Mouse (Mus musculus) mature B cell (primary cell): ENCODE data around the gene Olfr1124.
"Not testable (repeated sequence)": the region's sequence is repeated elsewhere in the genome, so short reads cannot be mapped to it uniquely, and the experiment has no call there.

Experiments
- in situ Hi-C: fragments of 300-500 bp; cut with MboI; formaldehyde crosslinking; loops from 2 replicates; pipeline ENCODE4 v1.14.3; 2019

Olfr1124 gene

DNA sequence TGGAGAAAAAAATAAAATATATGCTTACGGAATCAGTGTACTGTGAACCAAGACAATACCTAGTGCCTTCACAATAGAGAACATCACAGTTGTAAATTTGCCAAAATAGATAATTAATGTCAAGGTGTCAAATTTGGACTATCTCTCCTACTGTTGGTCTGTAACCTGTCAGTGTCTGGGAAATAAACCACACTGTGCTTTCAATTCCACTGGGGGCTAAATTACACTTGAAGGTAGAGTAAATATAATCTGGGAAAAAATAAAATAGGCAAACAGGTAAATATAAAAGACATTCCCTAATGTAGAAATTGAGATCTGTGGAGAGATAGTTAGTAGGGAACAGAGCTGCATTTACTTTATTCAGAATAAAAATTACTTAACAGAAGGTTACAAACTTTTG lies at the start of gene Olfr1124:
Gene Olfr1124, plus strand, starts transcription at position 301 of the 400 bp plus-strand sequence.
- in situ Hi-C loops = no loop called here

DNA sequence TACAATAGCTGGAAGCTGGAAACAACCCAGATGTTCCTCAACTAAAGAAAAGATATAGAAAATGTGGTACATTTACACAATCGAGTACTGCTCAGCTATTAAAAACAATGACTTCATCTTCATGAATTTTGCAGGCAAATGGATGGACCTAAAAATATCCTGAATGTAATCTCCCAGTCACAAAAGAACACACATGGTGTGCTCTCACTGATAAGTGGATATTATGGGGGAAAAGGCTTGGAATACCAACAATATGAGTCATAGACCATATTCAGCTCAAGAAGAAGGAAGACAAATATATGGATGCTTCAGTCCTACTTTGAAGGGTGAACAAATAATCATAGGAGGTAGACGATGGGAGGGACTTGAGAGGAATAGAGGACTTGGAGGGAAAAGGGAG lies 46.1 kb upstream of the Olfr1124 start:
- in situ Hi-C loops = no loop called here

DNA sequence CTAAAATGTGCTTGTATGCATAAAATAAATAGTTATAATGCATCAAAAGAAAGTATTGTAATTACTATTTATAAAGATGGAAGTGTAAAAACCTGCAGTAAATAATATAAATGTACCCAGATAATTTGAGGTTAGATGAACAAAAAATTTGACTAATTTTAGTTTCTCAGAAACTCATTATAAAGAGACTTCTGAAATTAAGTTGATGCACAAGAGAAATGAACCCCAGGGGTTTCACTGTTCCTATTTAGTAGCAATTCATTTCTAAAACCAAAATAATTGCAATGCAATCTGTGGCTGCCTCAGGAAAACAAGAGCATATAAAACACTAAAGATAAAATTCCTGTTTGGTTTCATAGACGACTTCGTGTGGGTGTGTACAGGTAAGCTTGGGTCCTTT lies 44.5 kb upstream of the Olfr1124 start, which contains the start of gene Olfr1122:
Gene Olfr1122, plus strand, starts transcription at position 301 of the 400 bp plus-strand sequence.
- in situ Hi-C loops = no loop called here

DNA sequence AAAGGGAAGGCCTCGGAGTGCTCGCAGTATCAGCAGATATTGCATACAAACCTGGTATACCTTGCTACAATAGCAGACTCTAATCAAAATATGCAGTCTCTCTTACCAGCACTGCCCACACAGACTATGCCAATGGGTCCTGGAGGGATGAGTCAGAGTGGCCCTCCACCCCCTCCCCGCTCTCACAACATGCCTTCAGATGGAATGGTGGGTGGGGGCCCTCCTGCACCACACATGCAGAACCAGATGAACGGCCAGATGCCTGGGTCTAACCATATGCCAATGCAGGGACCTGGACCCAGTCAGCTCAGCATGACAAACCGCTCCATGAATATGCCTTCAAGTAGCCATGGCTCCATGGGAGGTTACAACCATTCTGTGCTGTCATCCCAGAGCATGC lies 36.5 kb upstream of the Olfr1124 start:
- in situ Hi-C loops = not testable (repeated sequence)

DNA sequence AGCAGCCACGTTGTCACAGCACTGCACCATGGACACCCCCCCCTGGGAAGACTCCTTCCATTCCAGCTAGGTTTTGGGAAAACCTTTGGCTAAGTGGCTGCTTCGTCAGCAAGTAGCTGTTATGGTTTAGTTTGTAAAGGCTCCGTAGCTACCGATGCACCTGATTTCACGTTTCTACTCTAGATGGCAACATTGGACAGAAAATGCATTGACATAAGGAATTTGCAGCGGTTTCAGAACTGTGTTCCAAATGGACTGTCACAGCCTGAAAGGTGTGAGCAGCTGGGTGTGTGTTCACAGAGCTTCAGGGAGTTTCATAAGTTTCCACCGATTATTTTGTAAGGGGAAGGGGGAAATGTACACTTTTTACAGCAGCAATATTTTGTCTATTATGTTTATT lies 35.4 kb upstream of the Olfr1124 start:
- in situ Hi-C loops = not testable (repeated sequence)

DNA sequence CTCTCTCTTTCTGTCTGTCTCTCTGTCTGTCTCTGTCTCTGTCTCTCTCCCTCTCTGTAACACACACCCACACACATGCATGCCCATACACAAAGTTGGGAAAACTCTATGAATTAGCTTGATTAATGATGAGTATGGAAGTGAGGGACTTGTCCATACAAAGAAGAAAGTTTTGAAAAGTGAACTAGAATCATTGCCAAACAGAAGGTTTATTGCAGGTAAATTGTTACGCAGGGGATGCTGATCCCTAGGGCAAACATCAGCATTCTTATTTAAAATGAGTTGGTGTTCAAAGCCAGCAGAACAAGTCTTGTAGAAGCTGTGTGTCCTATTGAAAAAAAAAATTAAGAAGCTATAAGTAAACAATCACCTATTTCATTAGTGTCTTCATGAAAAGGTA lies 13.7 kb upstream of the Olfr1124 start, which contains the start of gene Olfr1123:
Gene Olfr1123, plus strand, starts transcription at position 301 of the 400 bp plus-strand sequence.
- in situ Hi-C loops = no loop called here

DNA sequence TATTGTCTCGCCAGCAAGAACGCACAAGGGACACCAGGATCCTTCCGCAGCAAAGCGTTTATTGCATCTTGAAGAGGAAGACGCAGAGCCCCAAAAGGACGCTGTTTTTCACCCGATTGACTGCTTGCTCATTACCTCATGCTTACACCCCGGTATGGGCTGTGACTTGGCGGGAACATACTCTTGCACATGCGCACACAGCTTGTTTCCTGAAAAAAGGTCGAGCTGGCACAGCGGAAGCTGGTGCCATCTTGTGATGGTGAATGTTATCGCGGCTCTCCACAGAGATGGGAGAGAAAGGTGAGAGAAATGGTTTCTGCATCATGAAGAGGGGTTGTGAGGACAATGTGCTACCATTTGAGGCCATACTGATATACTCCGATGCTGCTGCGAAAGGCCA lies 7.7 kb downstream of the Olfr1124 start:
- in situ Hi-C loops = no loop called here

DNA sequence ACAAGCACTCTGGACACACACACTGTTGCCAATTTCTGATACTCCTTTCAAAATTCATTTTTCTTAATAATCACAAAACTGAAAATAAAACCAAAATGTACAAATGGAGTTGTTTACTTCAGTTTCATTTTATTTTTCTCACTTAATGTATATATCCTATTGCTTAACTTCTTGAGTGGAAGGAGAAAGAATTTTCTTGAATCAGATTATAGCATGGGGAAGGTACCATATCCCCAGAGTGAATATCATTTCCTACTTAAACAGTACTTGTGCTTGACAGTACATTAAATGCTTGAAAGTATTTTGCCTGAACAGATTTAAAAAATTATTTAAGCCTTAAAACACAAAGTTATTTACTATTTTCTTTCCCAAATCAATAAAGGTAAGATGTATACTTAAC lies 23.6 kb downstream of the Olfr1124 start, which contains the start of gene Olfr1126:
Gene Olfr1126, plus strand, starts transcription at position 301 of the 400 bp plus-strand sequence.
- in situ Hi-C loops = no loop called here

DNA sequence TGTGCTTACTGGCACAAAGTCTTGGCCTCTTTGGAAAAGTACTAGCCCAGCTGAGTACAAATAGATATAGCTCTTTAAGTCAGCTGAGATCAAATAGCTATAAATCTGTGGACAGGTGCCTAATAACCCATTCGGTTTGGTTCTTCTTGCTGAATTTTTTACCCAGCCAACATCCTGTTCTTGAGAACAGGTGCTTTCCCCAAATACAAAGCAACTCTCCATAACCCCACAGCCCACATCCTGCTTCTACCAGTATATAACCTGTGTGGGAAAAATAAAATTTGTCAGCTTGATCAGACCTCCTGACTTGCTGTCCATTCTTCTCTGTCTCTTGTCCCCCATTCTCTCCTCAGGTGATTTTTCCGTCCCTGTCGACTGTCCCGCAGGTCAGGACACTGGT lies 31.7 kb downstream of the Olfr1124 start:
- in situ Hi-C loops = no loop called here

DNA sequence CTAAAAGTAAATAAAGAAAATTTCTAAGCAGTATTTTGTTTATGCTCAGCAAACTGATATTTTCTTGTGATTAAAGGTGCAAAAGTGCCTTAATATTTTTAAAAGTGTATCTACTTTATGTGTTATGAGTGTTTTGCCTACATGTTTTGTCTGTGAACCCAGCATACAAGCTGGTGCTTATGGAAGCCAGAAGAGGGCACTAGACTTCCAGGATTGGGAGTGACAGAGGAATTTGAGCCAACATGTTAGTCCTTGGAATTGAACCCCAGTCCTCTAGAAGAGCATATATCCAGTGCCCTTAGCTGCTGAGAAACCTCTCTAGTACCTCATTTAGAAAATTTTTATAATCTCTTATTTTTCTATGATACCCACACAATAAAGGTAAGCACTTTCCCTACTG lies 50.1 kb downstream of the Olfr1124 start:
- in situ Hi-C loops = no loop called here

DNA sequence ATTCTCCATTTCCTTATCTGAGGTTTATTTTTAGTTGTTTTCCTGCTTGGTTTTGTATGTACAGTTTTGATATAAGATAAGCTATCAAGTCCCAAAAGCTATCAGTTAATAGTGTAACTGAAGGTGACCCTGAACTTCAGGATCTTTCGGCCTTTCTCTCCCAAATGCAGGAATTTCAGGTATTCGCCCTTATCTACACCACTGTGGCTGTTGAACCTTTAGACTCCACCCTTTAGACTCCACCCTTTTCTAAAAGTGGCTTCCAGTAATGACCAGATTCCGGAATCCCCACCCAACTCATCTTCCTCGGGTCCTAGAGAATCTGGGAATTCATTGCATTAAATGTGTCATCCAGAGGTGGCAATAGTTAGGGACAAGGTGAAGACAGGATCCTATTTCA lies 51.1 kb downstream of the Olfr1124 start:
- in situ Hi-C loops = no loop called here

DNA sequence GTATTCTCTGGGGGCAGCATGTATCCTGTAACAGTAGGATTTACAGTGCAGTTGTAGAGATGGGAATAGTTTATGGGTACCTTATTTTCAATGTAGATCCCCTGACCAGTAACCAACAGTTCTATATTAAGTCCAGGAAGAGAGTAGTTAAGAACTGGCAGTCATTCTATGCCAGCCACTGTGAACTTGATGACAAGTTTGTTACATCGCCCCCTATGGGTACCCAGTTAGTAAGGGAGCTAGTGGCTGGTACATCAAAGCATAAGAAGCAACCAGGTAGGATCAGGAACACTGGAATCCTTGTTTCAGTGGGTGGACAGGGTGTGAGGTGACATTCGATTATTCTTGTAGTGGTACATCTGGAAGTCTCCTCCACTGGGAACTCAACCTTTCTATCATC lies 52.2 kb downstream of the Olfr1124 start:
- in situ Hi-C loops = no loop called here
